Mouse (Mus musculus) spleen, adult 2 months (tissue): ENCODE data around the gene Slco3a1. TPM values are rescaled to one million over a fixed set of nuclear protein-coding genes. Genes with fewer than 3 reads are reported as not detected.

Experiments
- DNase-seq, 2 experiments: peaks; one replicate each; pipeline versions ENCODE4 v3.0.0 to v3.0.0-alpha.2; 2012 to 2021; ENCODE audit warnings: low spot score in 2 of 2, low read depth in 1 of 2
- H3K27ac ChIP-seq: fragments of 200-500 bp; 2 replicates; pipeline ENCODE4 v1.5.1; 2012; ENCODE audit warnings: low read length, inconsistent platforms; ENCODE audit not compliant: insufficient read depth
- H3K27me3 ChIP-seq: fragments of 200-500 bp; 2 replicates; pipeline ENCODE4 v1.6.1; 2012; ENCODE audit warnings: mild to moderate bottlenecking, moderate library complexity, low read length, inconsistent platforms; ENCODE audit not compliant: control insufficient read depth, insufficient read depth
- H3K36me3 ChIP-seq: fragments of 200-500 bp; 2 replicates; pipeline ENCODE4 v1.6.1; 2012; ENCODE audit warnings: mild to moderate bottlenecking, low read length, inconsistent platforms; ENCODE audit not compliant: control insufficient read depth, insufficient read depth
- H3K4me1 ChIP-seq: fragments of 200-500 bp; 2 replicates; pipeline ENCODE4 v1.6.1; 2011; ENCODE audit warnings: inconsistent platforms; ENCODE audit not compliant: control insufficient read depth, insufficient read depth, insufficient read length
- H3K4me3 ChIP-seq: fragments of 200-500 bp; 2 replicates; pipeline ENCODE4 v1.5.1; 2011; ENCODE audit warnings: mild to moderate bottlenecking, inconsistent platforms; ENCODE audit not compliant: insufficient read depth, insufficient read length; ENCODE audit errors: extremely low read depth
- CTCF ChIP-seq: fragments of 200-500 bp; IDR thresholded peaks from 2 replicates; pipeline ENCODE4 v1.5.1; 2011; ENCODE audit warnings: mild to moderate bottlenecking, inconsistent platforms; ENCODE audit not compliant: insufficient read depth, insufficient read length, insufficient replicate concordance; ENCODE audit errors: extremely low read depth
- POLR2A ChIP-seq: fragments of 200-500 bp; IDR thresholded peaks from 2 replicates; pipeline ENCODE4 v1.6.1; 2011; ENCODE audit warnings: low read depth, low read length, inconsistent platforms
- WGBS: fragments of 180-500 bp; shearing (Covaris S2); methylation state at CpG from one replicate; pipeline ENCODE4 v1.1.7; 2018; 5-methylcytosine and 5-hydroxymethylcytosine counted together
- polyA plus RNA-seq: library from polyadenylated mRNA; depleted of rRNA; stranded (reverse); fragments of >200 nt; gene quantifications from 2 replicates; pipeline ENCODE4 v1.2.3, GENCODE M21; 2012

Gene Slco3a1
- polyA plus RNA-seq, 1 experiment = 23.1 TPM

GRCm38 (mm10) chr7:74377909-74378308, 176.7 kb downstream of the Slco3a1 start:
- no peak for DNase-seq
- Histone ChIP-seq H3K27ac (no peak overlapping the region), H3K4me1 (no peaks in the 10 kb centered on the region), H3K27me3 (no peaks in the 10 kb centered on the region), H3K4me3 (no peak overlapping the region), H3K36me3 (no peaks in the 10 kb centered on the region)
- no peak for TF ChIP-seq CTCF
- no peak for TF ChIP-seq POLR2A
- 74% methylated on average over 10 of the region's 10 CpGs for WGBS

GRCm38 (mm10) chr7:74376397-74377044, 178.1 kb downstream of the Slco3a1 start:
- Histone ChIP-seq H3K4me3 (no peak overlapping the region), H3K36me3 (no peaks in the 10 kb centered on the region), H3K27me3 (no peaks in the 10 kb centered on the region), H3K4me1 (no peaks in the 10 kb centered on the region), H3K27ac (no peak overlapping the region)
- DNase-seq = no peak
- WGBS = 87% methylated on average over 12 of the region's 12 CpGs
- no peak for TF ChIP-seq POLR2A
- TF ChIP-seq CTCF = no peak

- no peak overlapping the region for H3K27ac ChIP-seq
- no peaks in the 10 kb centered on the region for H3K4me1 ChIP-seq
- no peak for TF ChIP-seq POLR2A
- TF ChIP-seq CTCF = no peak
- DNase-seq = no peak
- 85% methylated on average over 13 of the region's 14 CpGs for WGBS
- H3K27me3 ChIP-seq = no peaks in the 10 kb centered on the region
- H3K4me3 ChIP-seq = no peak overlapping the region
- H3K36me3 ChIP-seq = no peaks in the 10 kb centered on the region
Observed at GRCm38 (mm10) chr7:74375174-74375957, 179.2 kb downstream of the Slco3a1 start.

DNA sequence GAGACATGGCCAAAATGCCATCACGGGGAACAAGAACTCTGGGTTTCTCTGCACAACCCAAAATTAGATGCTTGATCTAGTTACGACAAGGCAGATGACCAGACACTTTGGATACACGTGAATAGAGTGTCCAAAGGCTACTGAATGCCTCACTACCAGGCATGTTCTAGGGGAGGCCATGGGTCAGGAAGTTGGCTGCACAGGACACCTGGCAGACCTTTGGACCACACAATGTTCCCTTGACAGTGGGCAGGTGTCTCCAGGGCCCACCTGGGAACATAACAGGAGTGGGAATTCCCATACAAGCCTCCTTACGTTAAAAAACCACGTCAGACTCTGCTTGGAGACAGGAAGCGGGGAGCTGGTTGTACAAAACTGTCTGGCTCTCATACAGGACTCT, 181.5 kb downstream of the Slco3a1 start:
- no peaks in the 10 kb centered on the region for H3K4me1 ChIP-seq
- DNase-seq = no peak
- no peaks in the 10 kb centered on the region for H3K27me3 ChIP-seq
- H3K36me3 ChIP-seq = no peaks in the 10 kb centered on the region
- no peak for TF ChIP-seq POLR2A
- no peak overlapping the region for H3K4me3 ChIP-seq
- H3K27ac ChIP-seq = no peak overlapping the region
- WGBS = 60% methylated on average over 6 of the region's 6 CpGs

GRCm38 (mm10) chr7:74372141-74372582, 182.4 kb downstream of the Slco3a1 start:
- H3K36me3 ChIP-seq = no peaks in the 10 kb centered on the region
- no peak for DNase-seq
- no peak for TF ChIP-seq POLR2A
- TF ChIP-seq CTCF = no peak
- no peaks in the 10 kb centered on the region for H3K27me3 ChIP-seq
- H3K4me3 ChIP-seq = no peak overlapping the region
- H3K27ac ChIP-seq = no peak overlapping the region
- WGBS = 27% methylated on average over 6 of the region's 6 CpGs
- no peaks in the 10 kb centered on the region for H3K4me1 ChIP-seq

DNA sequence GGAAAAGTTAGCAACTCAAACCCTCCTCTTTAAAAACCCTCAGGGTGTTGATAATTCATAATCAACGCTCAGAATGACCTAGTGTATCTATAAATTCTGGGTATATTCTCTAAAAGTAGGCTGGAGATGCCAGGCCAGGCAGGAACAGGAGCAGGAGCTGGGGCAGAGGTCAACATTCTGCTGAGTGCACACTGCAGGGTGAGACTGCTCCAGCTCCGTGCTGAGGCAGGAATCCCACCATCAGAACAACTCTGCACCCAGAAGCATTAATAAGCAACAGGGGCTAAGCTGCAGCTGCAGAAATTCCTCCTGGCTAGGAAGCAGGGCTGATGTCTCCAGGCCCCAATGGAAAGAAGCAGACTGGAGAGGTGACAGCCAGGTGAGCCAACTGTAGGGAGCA, 182.9 kb downstream of the Slco3a1 start:
- WGBS = 54% methylated on average over 2 of the region's 2 CpGs
- no peak for DNase-seq

GRCm38 (mm10) chr7:74371208-74371607, 183.4 kb downstream of the Slco3a1 start:
- Histone ChIP-seq H3K27me3 (no peaks in the 10 kb centered on the region), H3K27ac (no peak overlapping the region), H3K4me1 (no peaks in the 10 kb centered on the region), H3K36me3 (no peaks in the 10 kb centered on the region), H3K4me3 (no peak overlapping the region)
- DNase-seq = no peak
- 55% methylated on average over 2 of the region's 2 CpGs for WGBS
- peak; percentile 15; the same call in 1 of the 2 replicates for TF ChIP-seq CTCF
- no peak for TF ChIP-seq POLR2A

More for the DNA sequence above, 182.9 kb downstream of the Slco3a1 start:
- H3K27me3 ChIP-seq = no peaks in the 10 kb centered on the region
- H3K4me1 ChIP-seq = no peaks in the 10 kb centered on the region
- no peak overlapping the region for H3K4me3 ChIP-seq
- no peak overlapping the region for H3K27ac ChIP-seq
- TF ChIP-seq POLR2A = no peak
- TF ChIP-seq CTCF = no peak
- no peaks in the 10 kb centered on the region for H3K36me3 ChIP-seq
